Mouse (Mus musculus) c-Kit-positive CD71-negative TER-119-negative erythroid progenitor cells, embryonic 14.5 days (primary cell): ENCODE results near the gene Degs2.

Source experiments
- DNase-seq: peaks from one replicate; pipeline ENCODE4 v3.0.0-alpha.2; 2013; ENCODE audit warnings: low read depth

Gene Degs2

DNA sequence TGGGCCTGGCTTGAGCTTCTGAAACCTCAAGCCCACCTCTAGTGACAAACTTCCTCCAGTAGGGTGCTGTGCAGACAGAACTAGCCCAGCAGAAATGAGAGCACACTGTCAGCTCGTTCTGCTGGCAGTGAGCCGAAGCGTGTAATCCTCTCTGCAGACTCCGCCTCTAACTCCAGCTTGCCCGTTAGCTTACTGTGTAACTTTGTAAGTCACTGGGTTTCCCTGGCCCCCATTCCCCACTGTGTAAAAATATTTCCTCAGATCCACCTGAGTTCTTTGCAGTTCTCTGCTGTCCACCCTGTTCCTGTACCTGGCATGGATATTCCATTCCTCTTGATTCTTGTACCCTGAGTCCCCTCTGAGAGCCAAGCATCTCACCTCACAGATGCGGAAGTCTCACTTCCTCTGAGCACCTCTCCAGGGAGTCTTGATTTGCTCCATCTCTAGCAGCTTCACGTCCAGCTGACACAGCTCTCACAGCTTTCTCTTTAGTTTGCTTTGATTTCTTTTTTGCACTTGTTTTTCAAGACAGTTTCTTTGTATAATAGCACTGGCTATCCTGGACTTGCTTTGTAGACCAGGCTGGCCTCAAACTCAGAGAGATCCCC lies 51.0 kb downstream of the Degs2 start:
- no peak for DNase-seq

DNA sequence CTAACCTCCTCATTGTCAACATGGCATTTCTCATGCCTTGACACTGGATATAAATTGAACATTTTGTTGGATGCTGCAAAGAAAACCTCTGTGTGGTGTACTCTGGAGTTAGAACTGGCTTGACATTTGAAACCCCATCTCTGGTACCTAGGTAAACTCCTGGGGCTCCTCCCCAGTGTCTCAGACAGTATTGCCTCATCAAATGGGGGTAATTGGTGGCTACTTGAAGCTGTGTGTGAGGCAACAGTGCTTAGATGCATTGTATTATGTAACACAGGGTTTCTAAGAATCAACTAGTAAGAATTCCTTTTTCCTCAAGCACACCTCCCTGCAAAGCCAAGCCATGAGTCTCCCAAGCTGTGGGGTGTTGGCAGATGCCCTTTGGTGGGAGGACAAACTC lies 54.3 kb downstream of the Degs2 start:
- DNase-seq: no peak

- no peak for DNase-seq
Measured at GRCm38 (mm10) chr12:108646234-108646633, 55.9 kb downstream of the Degs2 start.

- DNase-seq: no peak
Measured at GRCm38 (mm10) chr12:108642019-108642418, 60.1 kb downstream of the Degs2 start.

- DNase-seq: no peak
Measured at GRCm38 (mm10) chr12:108639126-108639525, 63.0 kb downstream of the Degs2 start.

- DNase-seq: no peak
Measured at GRCm38 (mm10) chr12:108637440-108637839, 64.7 kb downstream of the Degs2 start.

GRCm38 (mm10) chr12:108635501-108635900 lies 66.6 kb downstream of the Degs2 start:
- DNase-seq: no peak

GRCm38 (mm10) chr12:108634031-108634430 lies 68.1 kb downstream of the Degs2 start:
- no peak for DNase-seq

GRCm38 (mm10) chr12:108632501-108632900 lies 69.6 kb downstream of the Degs2 start:
- DNase-seq: no peak

GRCm38 (mm10) chr12:108630741-108631688 lies 71.1 kb downstream of the Degs2 start:
- peak; percentile 35 for DNase-seq

GRCm38 (mm10) chr12:108629556-108629955 lies 72.6 kb downstream of the Degs2 start:
- no peak for DNase-seq
